Mouse (Mus musculus) bone marrow, adult 2 months (tissue): Measurements from ENCODE around the gene March10.

Source experiments
- CTCF ChIP-seq: fragments of 200-500 bp; IDR thresholded peaks from 2 replicates; pipeline ENCODE4 v1.5.1; 2011; ENCODE audit warnings: low read length, control low read depth; ENCODE audit not compliant: control insufficient read depth, insufficient read depth
- POLR2A ChIP-seq: fragments of 200-500 bp; IDR thresholded peaks from 2 replicates; pipeline ENCODE4 v1.6.1; 2011; ENCODE audit warnings: low read depth, mild to moderate bottlenecking, control low read depth, low read length, borderline replicate concordance; ENCODE audit not compliant: control insufficient read depth

GRCm38 (mm10) chr11:105311291-105311975, 145.1 kb downstream of the March10 start:
- TF ChIP-seq POLR2A (no peak), CTCF (no peak)
